Mouse (Mus musculus) hindbrain, embryonic 16.5 days (tissue): ENCODE data around the gene Pheta1. TPM values are rescaled to one million over a fixed set of nuclear protein-coding genes. Genes with fewer than 3 reads are reported as not detected.

Experiments used
- ATAC-seq: fragments of 200-750 bp; cut with Nextera tagmentation; 2 replicates; pipeline ENCODE4 v1.8.0; 2017; ENCODE audit warnings: moderate TSS enrichment, moderate library complexity
- H3K27ac ChIP-seq: fragments of 300-500 bp; sonication (generic); 2 replicates; pipeline ENCODE4 v1.5.1; 2014; ENCODE audit warnings: low read depth, mild to moderate bottlenecking, control low read depth, low read length, moderate library complexity
- H3K27me3 ChIP-seq: fragments of 300-500 bp; sonication (generic); replicated peaks from 2 replicates; pipeline ENCODE4 v1.6.1; 2014; ENCODE audit warnings: low read length; ENCODE audit not compliant: control insufficient read depth, insufficient read depth
- H3K36me3 ChIP-seq: fragments of 300-500 bp; sonication (generic); 2 replicates; pipeline ENCODE4 v1.6.1; 2014; ENCODE audit warnings: mild to moderate bottlenecking, low read length, moderate library complexity, mixed read lengths; ENCODE audit not compliant: control insufficient read depth, insufficient read depth
- H3K4me1 ChIP-seq: fragments of 300-500 bp; sonication (generic); 2 replicates; pipeline ENCODE4 v1.6.1; 2014; ENCODE audit warnings: low read depth, low read length; ENCODE audit not compliant: control insufficient read depth, insufficient read depth
- H3K4me2 ChIP-seq: fragments of 300-500 bp; sonication (generic); 2 replicates; pipeline ENCODE4 v1.6.1; 2014; ENCODE audit warnings: mild to moderate bottlenecking, low read length, control low read depth, moderate library complexity
- H3K4me3 ChIP-seq: fragments of 300-500 bp; sonication (generic); 2 replicates; pipeline ENCODE4 v1.5.1; 2014; ENCODE audit warnings: mild to moderate bottlenecking, low read length, control low read depth, moderate library complexity
- H3K9ac ChIP-seq: fragments of 300-500 bp; sonication (generic); 2 replicates; pipeline ENCODE4 v1.6.1; 2014; ENCODE audit warnings: low read depth, mild to moderate bottlenecking, control low read depth, low read length, moderate library complexity
- H3K9me3 ChIP-seq: fragments of 300-500 bp; sonication (generic); 2 replicates; pipeline ENCODE4 v1.6.1; 2014; ENCODE audit warnings: mild to moderate bottlenecking, low read length, moderate library complexity; ENCODE audit not compliant: control insufficient read depth
- whole genome bisulfite sequencing: fragments of 180-500 bp; shearing (Covaris S2); extraction: QIAGEN DNeasy Blood & Tissue Kit; methylation state at CpG from one replicate; pipeline ENCODE4 v1.1.7; 2014; 5-methylcytosine and 5-hydroxymethylcytosine counted together
- polyA plus RNA-seq: library from polyadenylated mRNA; unstranded; fragments of >200 nt; fragmentation: Nextera tagmentation; extraction: Ambion mirVana; gene quantifications from 2 replicates; pipeline ENCODE4 v1.2.1, GENCODE M21; 2015

Gene Pheta1
- polyA plus RNA-seq, 1 experiment from 2014 or later = 34.1 TPM

DNA sequence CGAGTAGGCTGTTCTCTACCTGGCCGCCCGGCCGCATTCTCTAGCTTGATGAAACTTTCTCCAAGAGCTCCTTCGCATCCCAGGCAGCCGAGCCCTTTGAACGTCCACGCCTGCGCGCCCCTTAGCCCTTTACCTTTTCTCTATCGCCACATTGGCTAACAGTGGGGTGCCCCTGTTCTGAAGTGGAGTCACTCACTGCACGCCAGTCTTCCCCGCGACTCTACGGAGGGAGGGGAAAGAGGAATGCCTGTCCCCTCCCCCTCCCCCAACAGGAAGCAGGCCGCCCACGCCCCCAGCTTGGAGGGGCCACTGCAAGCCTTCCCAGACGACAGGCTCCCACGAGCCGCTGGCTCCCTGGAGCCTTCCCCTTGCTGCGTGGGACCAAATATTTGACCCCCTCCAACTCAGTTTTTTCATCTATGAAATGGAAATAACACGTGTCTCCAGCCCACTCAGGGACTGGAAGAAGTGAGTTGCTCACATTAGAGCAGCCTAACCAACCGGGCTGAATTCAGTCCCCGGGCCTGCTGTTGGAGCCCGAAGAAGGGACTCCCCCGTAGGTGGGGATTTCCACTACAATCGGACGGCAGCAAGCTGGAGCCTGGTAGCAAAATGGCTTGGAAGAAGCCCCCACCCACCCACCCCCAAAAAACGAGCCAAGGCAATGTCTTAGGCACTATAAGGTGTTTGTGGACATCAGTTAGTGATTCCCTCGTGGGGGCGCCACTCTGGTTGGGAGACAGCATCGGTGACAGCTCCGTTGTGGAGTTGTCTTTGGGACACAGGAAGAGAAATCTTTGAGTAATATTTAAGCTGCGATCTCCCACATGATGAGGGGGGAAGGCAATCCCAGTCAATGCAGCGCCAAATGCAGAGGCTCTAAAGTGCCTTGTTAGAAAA is 11.1 kb upstream of the Pheta1 start, which contains the start of gene Sh2b3:
Gene Sh2b3, minus strand, starts transcription at position 206 of the 900 bp plus-strand sequence.
- no peaks in the 10 kb centered on the region for H3K36me3 ChIP-seq
- H3K4me2 ChIP-seq = peak within 1 kb of the TSS; percentile 94
- no peaks in the 10 kb centered on the region for H3K9me3 ChIP-seq
- peak within 1 kb of the TSS; percentile 55; the same call in 1 of the 2 replicates for H3K27ac ChIP-seq
- H3K4me3 ChIP-seq = peak within 1 kb of the TSS; percentile 83
- peak within 1 kb of the TSS; percentile 84 for H3K9ac ChIP-seq
- WGBS = under 1% methylated on average over 35 of the region's 35 CpGs
- no peak; the same call in 1 of the 2 replicates for ATAC-seq
- peaks cover 15% of the 10 kb centered on the region for H3K27me3 ChIP-seq
- peaks cover 27% of the 10 kb centered on the region for H3K4me1 ChIP-seq

GRCm38 (mm10) chr5:121838341-121839127 is 10.2 kb upstream of the Pheta1 start:
- H3K4me2 ChIP-seq = peak overlapping the region; percentile 94
- H3K9me3 ChIP-seq = no peaks in the 10 kb centered on the region
- peaks cover 27% of the 10 kb centered on the region for H3K4me1 ChIP-seq
- H3K27me3 ChIP-seq = peaks cover 21% of the 10 kb centered on the region
- under 1% methylated on average over 46 of the region's 46 CpGs for WGBS
- ATAC-seq = no peak
- H3K4me3 ChIP-seq = peak overlapping the region; percentile 39
- H3K27ac ChIP-seq = no peak overlapping the region
- H3K36me3 ChIP-seq = no peaks in the 10 kb centered on the region
- H3K9ac ChIP-seq = peak overlapping the region; percentile 51

- WGBS = 35% methylated on average over 7 of the region's 7 CpGs
- no peak for ATAC-seq
- H3K27ac ChIP-seq = no peak overlapping the region
- no peaks in the 10 kb centered on the region for H3K36me3 ChIP-seq
- peak overlapping the region; percentile 39; the same call in 1 of the 2 replicates for H3K4me3 ChIP-seq
- peak overlapping the region; percentile 94 for H3K4me2 ChIP-seq
- H3K27me3 ChIP-seq = peaks cover 26% of the 10 kb centered on the region
- H3K9ac ChIP-seq = no peak overlapping the region
- H3K9me3 ChIP-seq = no peaks in the 10 kb centered on the region
- peaks cover 27% of the 10 kb centered on the region for H3K4me1 ChIP-seq
Observed at GRCm38 (mm10) chr5:121839128-121839473, 9.7 kb upstream of the Pheta1 start.

- 93% methylated on average over 9 of the region's 9 CpGs for WGBS
- H3K4me2 ChIP-seq = no peak overlapping the region
- H3K27me3 ChIP-seq = peaks cover 29% of the 10 kb centered on the region
- peaks cover 17% of the 10 kb centered on the region for H3K4me1 ChIP-seq
- no peak overlapping the region for H3K4me3 ChIP-seq
- H3K36me3 ChIP-seq = no peaks in the 10 kb centered on the region
- ATAC-seq = no peak
- no peak overlapping the region for H3K27ac ChIP-seq
- no peak overlapping the region for H3K9ac ChIP-seq
- no peaks in the 10 kb centered on the region for H3K9me3 ChIP-seq
Observed at GRCm38 (mm10) chr5:121841516-121841915, 7.3 kb upstream of the Pheta1 start.

DNA sequence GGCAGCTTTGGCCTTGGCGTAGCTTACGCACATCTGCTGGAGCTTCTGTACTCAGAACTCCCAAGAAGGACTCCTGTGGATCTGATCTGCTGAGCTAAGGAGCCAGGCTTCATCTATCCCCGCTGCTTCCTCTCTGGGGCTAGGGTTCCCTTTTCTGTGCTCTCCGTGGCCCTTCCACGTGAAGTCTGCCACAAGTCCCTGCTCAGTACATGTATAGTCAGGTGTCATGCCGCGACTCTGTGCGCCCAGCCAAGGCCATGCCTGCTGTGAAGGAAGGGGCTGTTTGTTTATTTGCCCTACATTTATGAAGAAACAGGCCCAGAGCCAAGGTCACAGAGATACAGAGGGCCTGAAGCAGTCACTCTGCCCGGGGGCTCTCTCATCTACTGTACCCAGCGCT is 6.8 kb upstream of the Pheta1 start:
- WGBS = 39% methylated on average over 10 of the region's 10 CpGs
- Histone ChIP-seq H3K9ac (no peak overlapping the region), H3K4me3 (no peak overlapping the region), H3K4me2 (no peak overlapping the region), H3K27ac (no peak overlapping the region), H3K27me3 (peaks cover 27% of the 10 kb centered on the region), H3K4me1 (peaks cover 17% of the 10 kb centered on the region), H3K9me3 (no peaks in the 10 kb centered on the region), H3K36me3 (no peaks in the 10 kb centered on the region)
- ATAC-seq = peak; percentile 16; the same call in 1 of the 2 replicates

GRCm38 (mm10) chr5:121842665-121843118 is 6.1 kb upstream of the Pheta1 start:
- WGBS = 0% methylated on average over 33 of the region's 33 CpGs
- peak; percentile 71 for ATAC-seq
- Histone ChIP-seq H3K9me3 (no peaks in the 10 kb centered on the region), H3K9ac (peak overlapping the region; percentile 70), H3K4me1 (peaks cover 10% of the 10 kb centered on the region), H3K27ac (no peak overlapping the region), H3K4me3 (peak overlapping the region; percentile 54), H3K27me3 (peaks cover 21% of the 10 kb centered on the region), H3K4me2 (peak overlapping the region; percentile 86), H3K36me3 (no peaks in the 10 kb centered on the region)

DNA sequence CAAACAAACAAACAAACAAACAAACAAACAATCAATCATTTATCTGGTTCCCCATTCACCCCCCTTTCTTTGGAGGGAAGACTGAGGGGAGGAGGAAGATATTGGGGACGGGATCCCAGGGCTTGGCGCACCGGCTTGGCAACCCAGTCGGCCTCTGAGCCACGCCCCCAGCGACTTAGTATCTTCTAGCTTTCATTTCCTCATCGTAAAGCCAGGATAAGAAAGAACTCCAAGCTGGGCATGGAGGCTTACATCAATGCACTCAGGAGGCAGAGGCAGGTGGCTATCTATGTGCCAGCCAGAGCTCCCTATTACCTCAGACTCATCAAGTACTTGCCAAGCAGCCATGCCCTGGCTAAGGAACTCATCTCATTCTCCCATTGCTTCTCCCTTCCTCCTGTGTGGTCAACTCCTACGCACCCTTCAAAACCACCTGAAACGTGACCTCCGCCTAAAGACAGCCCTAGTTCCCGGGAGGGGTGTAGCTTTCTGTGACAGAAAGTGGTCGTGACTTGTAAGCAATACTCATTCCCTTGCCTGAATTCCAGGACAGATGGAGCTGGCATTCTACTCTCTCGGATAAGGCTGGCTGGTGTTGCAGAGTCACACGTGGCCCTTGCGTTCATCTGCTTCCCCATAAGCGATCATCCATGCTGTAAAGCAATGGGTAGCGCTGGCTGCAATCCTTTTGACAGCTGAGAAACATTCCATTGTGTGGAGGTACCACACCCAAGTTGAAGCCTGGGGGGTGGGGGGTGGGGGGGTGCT is 5.5 kb upstream of the Pheta1 start:
- 21% methylated on average over 17 of the region's 17 CpGs for WGBS
- Histone ChIP-seq H3K4me3 (peak overlapping the region; percentile 54), H3K9ac (no peak overlapping the region), H3K27ac (no peak overlapping the region), H3K36me3 (no peaks in the 10 kb centered on the region), H3K4me2 (peak overlapping the region; percentile 86), H3K27me3 (peaks cover 19% of the 10 kb centered on the region), H3K4me1 (peaks cover 15% of the 10 kb centered on the region), H3K9me3 (no peaks in the 10 kb centered on the region)
- ATAC-seq = no peak

GRCm38 (mm10) chr5:121845361-121845760 is 3.4 kb upstream of the Pheta1 start:
- no peak overlapping the region for H3K4me3 ChIP-seq
- ATAC-seq = no peak
- no peaks in the 10 kb centered on the region for H3K9me3 ChIP-seq
- whole genome bisulfite sequencing = 34% methylated on average over 4 of the region's 4 CpGs
- H3K9ac ChIP-seq = no peak overlapping the region
- H3K4me2 ChIP-seq = no peak overlapping the region
- peaks cover 18% of the 10 kb centered on the region for H3K4me1 ChIP-seq
- H3K27ac ChIP-seq = no peak overlapping the region
- H3K27me3 ChIP-seq = peaks cover 16% of the 10 kb centered on the region
- H3K36me3 ChIP-seq = no peaks in the 10 kb centered on the region
